Mouse (Mus musculus): ENCODE measurements around the gene Phpt1.

DNA sequence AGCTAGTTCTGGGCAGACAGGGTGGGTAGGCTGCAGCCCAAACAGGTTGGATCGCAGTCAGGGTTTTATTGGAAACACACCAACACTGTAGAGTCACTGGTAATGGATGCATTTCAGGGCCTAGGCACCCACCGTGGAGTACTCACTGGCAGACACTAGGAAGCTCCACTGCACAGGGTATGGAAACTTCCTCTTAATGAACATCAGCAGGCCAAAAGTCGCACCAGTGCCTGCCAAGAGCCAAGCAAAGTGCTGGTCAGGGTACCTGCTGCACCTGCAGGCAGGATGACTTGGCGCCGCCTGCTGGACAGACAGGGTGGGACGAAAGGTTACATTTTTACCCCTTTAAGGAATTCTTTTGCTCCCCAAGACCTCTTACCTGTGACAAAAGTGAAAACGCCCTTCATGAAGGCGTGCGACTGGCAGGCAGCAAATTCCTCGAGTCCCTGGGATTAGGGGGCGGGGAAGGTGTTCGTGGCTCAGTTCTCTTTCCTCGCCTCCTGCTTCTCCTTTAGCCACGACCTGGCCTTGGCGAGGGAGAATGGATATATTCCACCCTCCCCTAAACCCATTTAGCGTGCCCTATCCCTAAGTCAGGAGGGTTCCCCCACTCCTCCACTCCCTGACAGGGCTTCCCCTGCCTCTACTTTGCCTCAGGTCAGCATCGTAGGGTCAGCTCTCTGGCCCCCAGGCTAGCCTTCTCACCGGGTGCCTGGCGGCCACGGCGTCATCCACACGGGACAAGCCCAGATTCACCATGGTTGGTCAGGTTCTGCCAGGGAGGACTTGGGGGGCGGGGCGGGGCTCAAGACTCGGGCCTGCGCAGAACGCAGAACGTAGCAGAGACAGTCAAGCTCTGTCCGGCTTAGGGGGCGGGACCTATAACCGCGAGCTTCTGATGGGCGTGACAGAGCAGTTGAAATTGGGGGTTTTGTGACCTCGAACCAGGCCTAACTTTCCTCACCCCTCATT is 46.5 kb upstream of the Phpt1 start, which contains the start of gene Tmem141:
- TF ChIP-seq POLR2A (IDR thresholded peaks at IDR 0.05; ENCODE audit: borderline replicate concordance, extremely low read depth, insufficient read depth, insufficient read length, poor library complexity, severe bottlenecking), result no peak
- TF ChIP-seq CTCF (IDR thresholded peaks at IDR 0.05; ENCODE audit: borderline replicate concordance, extremely low read depth, insufficient read depth, insufficient read length), result peak; percentile 70

Data from brain, embryonic 14.5 days (tissue).